In genomic region chr2:32395946-32396621, GRCm38 (mm10) we compare ENCODE assay signal across 8 mouse cellular contexts. TPM values are rescaled to one million over a fixed set of nuclear protein-coding genes. Genes with fewer than 3 reads are reported as not detected.
A peak's percentile ranks its signal among the peaks of the same experiment; 100 is the strongest.
DNase-seq lines count a peak whose midpoint lies in the region; ATAC-seq and TF ChIP-seq lines count a peak whose summit lies in the region.

No protein-coding gene starts in this region.

- ATAC-seq in activated CD4-positive, CD25-positive, alpha-beta regulatory T cell, adult 4 months: peak; percentile 90
- peak; percentile 86 for ATAC-seq in common myeloid progenitor, adult 5-6 weeks (replicated peaks; ENCODE audit: low read depth, poor library complexity, severe bottlenecking)

- H3K36me3 ChIP-seq in macrophage (ENCODE audit: inconsistent target): peaks cover 9% of the 10 kb centered on the region; the same call in 1 of the 2 replicates

- under 1% methylated on average over 54 of the region's 59 CpGs for WGBS in macrophage (ENCODE audit: missing documents)

- peak; percentile 83 to 84 for DNase-seq in gastrocnemius, adult 8-10 months (ENCODE audit: low spot score in 2 of 2)
- DNase-seq in hindlimb bud, embryonic 11.5 days (ENCODE audit: extremely low spot score, low read depth, low spot score): peak; percentile 78
- DNase-seq in left cerebral cortex, adult 2 months (ENCODE audit: extremely low spot score in 1 of 2, low spot score in 2 of 2): peak; percentile 91 to 92
- DNase-seq in retina, postnatal 7 days (ENCODE audit: low read depth, low spot score): peak; percentile 85
- peak; percentile 76 to 87 for DNase-seq in urinary bladder, adult 18-20 months (ENCODE audit: low spot score in 2 of 2)

- no peak; the same call in 1 of the 2 replicates for TF ChIP-seq CTCF in left cerebral cortex, adult 2 months (IDR thresholded peaks at IDR 0.05)

- intact Hi-C loops in left cerebral cortex, adult 2 months (cut with DNase I): loop anchor here (2.0 kb wide), 2 partner anchors 33 to 171 kb away; no protein-coding TSS in a partner anchor

- peaks cover 8% of the 10 kb centered on the region; the same call in 1 of the 2 replicates for H3K79me2 ChIP-seq in macrophage (ENCODE audit: inconsistent target)

- H3K4me3 ChIP-seq in left cerebral cortex, adult 2 months: peak overlapping the region; percentile 84
- peak overlapping the region; percentile 83 for H3K4me3 ChIP-seq in macrophage (ENCODE audit: inconsistent target)

- peak overlapping the region; percentile 97 for H3K27ac ChIP-seq in left cerebral cortex, adult 2 months
- H3K27ac ChIP-seq in macrophage: peak overlapping the region; percentile 92

RNA-seq across cellular contexts. Expression of gene Ptges2, which starts 0.4 kb away (rescaled TPM):
- polyA plus RNA-seq in activated CD4-positive, CD25-positive, alpha-beta regulatory T cell, adult 4 months (2017; shearing (Covaris generic)): 1 to 10 TPM; 1.0 to 1.6 TPM
- 7.1 and 8.6 TPM in 2 replicates for total RNA-seq in common myeloid progenitor, adult 5-6 weeks (2017)
- 10 to 100 TPM; 33.8 to 40.1 (median 36.1) TPM for total RNA-seq in gastrocnemius, adult 8-10 months (2022)
- 10 to 100 TPM; 47.2 to 47.8 TPM for total RNA-seq in left cerebral cortex, adult 2 months (2021)
- 10 to 100 TPM in 1 of 26 experiments, 1 to 10 TPM in 23, under 1 TPM in 2; 0.92 to 12.7 (median 4.5) TPM for total RNA-seq in macrophage (2018; cell fraction: chromatin; rRNA removed)
- 10 to 100 TPM in 16 of 26 experiments, 1 to 10 TPM in 10; 5.4 to 14.4 (median 10.7) TPM for total RNA-seq in macrophage (2018; cell fraction: cytosol; rRNA removed)
- 10 to 100 TPM in 3 of 26 experiments, 1 to 10 TPM in 23; 1.9 to 11.9 (median 5.4) TPM for total RNA-seq in macrophage (2018; cell fraction: nucleus; rRNA removed)
- 7.9 to 14.2 TPM (median 9.4 TPM) in 3 replicates for polyA plus RNA-seq in macrophage (2018)

RNA-seq across cellular contexts. Expression of gene Lcn2, which starts 8.0 kb away (rescaled TPM):
- polyA plus RNA-seq in activated CD4-positive, CD25-positive, alpha-beta regulatory T cell, adult 4 months (2017; shearing (Covaris generic)): not detected
- 17.2 and 22.0 TPM in 2 replicates for total RNA-seq in common myeloid progenitor, adult 5-6 weeks (2017)
- 1 to 10 TPM in 1 of 4 experiments, under 1 TPM in 1, not detected in 2; 0.65 to 1.9 TPM for total RNA-seq in gastrocnemius, adult 8-10 months (2022)
- total RNA-seq in left cerebral cortex, adult 2 months (2021): 10 to 100 TPM in 1 of 2 experiments, under 1 TPM in 1; 0.44 to 19.4 TPM
- 10 to 100 TPM in 4 of 26 experiments, 1 to 10 TPM in 13, not detected in 9; 1.6 to 11.4 (median 6.5) TPM for total RNA-seq in macrophage (2018; cell fraction: chromatin; rRNA removed)
- 10 to 100 TPM in 15 of 26 experiments, 1 to 10 TPM in 11; 4.2 to 76.7 (median 18.4) TPM for total RNA-seq in macrophage (2018; cell fraction: cytosol; rRNA removed)
- 10 to 100 TPM in 15 of 26 experiments, 1 to 10 TPM in 10, not detected in 1; 1.3 to 64.8 (median 12.7) TPM for total RNA-seq in macrophage (2018; cell fraction: nucleus; rRNA removed)
- polyA plus RNA-seq in macrophage (2018): 2.6 to 16.1 TPM (median 12.6 TPM) in 3 replicates

RNA-seq across cellular contexts. Expression of gene 1110008P14Rik, which starts 14.3 kb away (rescaled TPM):
- polyA plus RNA-seq in activated CD4-positive, CD25-positive, alpha-beta regulatory T cell, adult 4 months (2017; shearing (Covaris generic)): 10 to 100 TPM; 70.3 to 75.4 TPM
- 2.1 and 6.5 TPM in 2 replicates for total RNA-seq in common myeloid progenitor, adult 5-6 weeks (2017)
- total RNA-seq in gastrocnemius, adult 8-10 months (2022): 10 to 100 TPM; 40.1 to 46.1 (median 42.3) TPM
- 100 to 1,000 TPM; 341 to 349 TPM for total RNA-seq in left cerebral cortex, adult 2 months (2021)
- total RNA-seq in macrophage (2018; cell fraction: chromatin; rRNA removed): 1 to 10 TPM in 17 of 26 experiments, under 1 TPM in 6, not detected in 3; 0.50 to 6.7 (median 1.9) TPM
- 10 to 100 TPM; 27.8 to 59.2 (median 41.6) TPM for total RNA-seq in macrophage (2018; cell fraction: cytosol; rRNA removed)
- total RNA-seq in macrophage (2018; cell fraction: nucleus; rRNA removed): 10 to 100 TPM in 9 of 26 experiments, 1 to 10 TPM in 17; 2.4 to 15.6 (median 7.9) TPM
- 22.2 to 62.2 TPM (median 53.7 TPM) in 3 replicates for polyA plus RNA-seq in macrophage (2018)

RNA-seq across cellular contexts. Expression of gene Dnm1, which starts 42.9 kb away (rescaled TPM):
- not detected for polyA plus RNA-seq in activated CD4-positive, CD25-positive, alpha-beta regulatory T cell, adult 4 months (2017; shearing (Covaris generic))
- total RNA-seq in common myeloid progenitor, adult 5-6 weeks (2017): not detected in 2 replicates
- total RNA-seq in gastrocnemius, adult 8-10 months (2022): 1 to 10 TPM; 2.6 to 5.9 (median 3.9) TPM
- 1,000 to 10,000 TPM; 1,259 to 1,310 TPM for total RNA-seq in left cerebral cortex, adult 2 months (2021)
- 1 to 10 TPM in 23 of 26 experiments, under 1 TPM in 3; 0.59 to 5.7 (median 1.7) TPM for total RNA-seq in macrophage (2018; cell fraction: chromatin; rRNA removed)
- total RNA-seq in macrophage (2018; cell fraction: cytosol; rRNA removed): under 1 TPM in 23 of 26 experiments, not detected in 3; 0.07 to 0.44 (median 0.18) TPM
- 1 to 10 TPM in 5 of 26 experiments, under 1 TPM in 19, not detected in 2; 0.14 to 2.5 (median 0.55) TPM for total RNA-seq in macrophage (2018; cell fraction: nucleus; rRNA removed)
- polyA plus RNA-seq in macrophage (2018): 0.23 TPM in 1 of 3 replicates, not detected in the others

RNA-seq across cellular contexts. Expression of gene Ciz1, which starts 44.0 kb away (rescaled TPM):
- 10 to 100 TPM; 38.8 to 51.6 TPM for polyA plus RNA-seq in activated CD4-positive, CD25-positive, alpha-beta regulatory T cell, adult 4 months (2017; shearing (Covaris generic))
- total RNA-seq in common myeloid progenitor, adult 5-6 weeks (2017): 64.1 and 76.5 TPM in 2 replicates
- 10 to 100 TPM; 18.3 to 28.1 (median 25.8) TPM for total RNA-seq in gastrocnemius, adult 8-10 months (2022)
- 10 to 100 TPM; 89.7 to 90.1 TPM for total RNA-seq in left cerebral cortex, adult 2 months (2021)
- total RNA-seq in macrophage (2018; cell fraction: chromatin; rRNA removed): 100 to 1,000 TPM in 21 of 26 experiments, 10 to 100 TPM in 5; 61.3 to 303 (median 196) TPM
- total RNA-seq in macrophage (2018; cell fraction: cytosol; rRNA removed): 10 to 100 TPM; 39.2 to 71.1 (median 59.6) TPM
- total RNA-seq in macrophage (2018; cell fraction: nucleus; rRNA removed): 100 to 1,000 TPM in 15 of 26 experiments, 10 to 100 TPM in 11; 48.7 to 209 (median 106) TPM
- 35.3 to 118 TPM (median 57.2 TPM) in 3 replicates for polyA plus RNA-seq in macrophage (2018)

Comparison
In these comparisons a context has a peak if more than half of its experiments do, and no peak if none do; other contexts are left out.
1. Peak in every context shown above with its lines: DNase-seq, ATAC-seq, H3K4me3 ChIP-seq and H3K27ac ChIP-seq.